Mouse (Mus musculus) adrenal gland, adult (tissue): ENCODE measurements around the gene Cyp11a1.
A peak's percentile ranks its signal among the peaks of the same experiment; 100 is the strongest.

Experiments
- DNase-seq, 2 experiments: peaks; one replicate each; pipeline ENCODE4 v3.0.0; 2022 to 2023; ENCODE audit warnings: low spot score in 1 of 2; ENCODE audit not compliant: inconsistent age in 2 of 2

Cyp11a1 gene

GRCm38 (mm10) chr9:58038500-58039168, 32.4 kb downstream of the Cyp11a1 start:
- DNase-seq = peak; percentile 87 to 93

DNA sequence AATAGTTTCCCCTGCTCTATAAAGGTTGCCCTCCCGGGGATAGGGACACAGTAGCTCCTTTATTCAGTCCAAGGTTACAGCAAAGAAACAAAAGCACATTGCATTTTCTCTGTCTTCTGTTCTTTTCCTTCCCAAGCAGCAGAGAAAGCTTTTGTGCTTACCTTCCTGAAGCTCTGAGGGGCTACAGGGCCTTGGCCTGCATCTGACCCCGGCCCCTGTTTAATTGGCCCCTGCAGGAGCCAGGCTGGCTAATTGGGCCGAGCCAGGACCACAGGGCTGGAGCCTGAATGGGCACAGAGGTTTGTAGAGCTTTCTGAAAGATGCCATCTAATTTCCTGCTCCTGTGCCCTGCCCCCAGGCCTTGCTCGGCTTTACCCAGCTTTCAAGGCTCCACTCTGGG, 34.8 kb downstream of the Cyp11a1 start:
- no peak for DNase-seq

DNA sequence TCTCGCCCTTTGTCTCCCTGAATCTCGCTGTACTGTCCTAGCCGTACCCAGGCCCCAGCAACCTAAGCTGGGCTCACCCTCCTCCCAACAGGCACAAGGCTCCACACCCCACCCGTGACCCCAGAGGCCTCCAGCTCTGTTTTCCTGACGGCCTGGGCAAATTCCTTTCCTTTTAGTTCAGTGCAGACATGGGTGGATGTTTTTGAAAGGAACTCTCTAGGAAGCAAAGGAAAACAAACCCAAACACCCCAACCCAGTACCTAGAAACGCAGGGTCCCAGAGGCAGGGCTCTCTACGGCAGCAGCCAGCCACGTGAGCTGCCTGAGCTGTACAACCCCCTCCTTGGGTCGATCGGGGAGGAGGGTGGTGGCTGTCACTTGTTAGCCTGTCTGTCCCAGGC, 36.2 kb downstream of the Cyp11a1 start:
- DNase-seq = peak in 1 of 2 experiments; percentile 45

DNA sequence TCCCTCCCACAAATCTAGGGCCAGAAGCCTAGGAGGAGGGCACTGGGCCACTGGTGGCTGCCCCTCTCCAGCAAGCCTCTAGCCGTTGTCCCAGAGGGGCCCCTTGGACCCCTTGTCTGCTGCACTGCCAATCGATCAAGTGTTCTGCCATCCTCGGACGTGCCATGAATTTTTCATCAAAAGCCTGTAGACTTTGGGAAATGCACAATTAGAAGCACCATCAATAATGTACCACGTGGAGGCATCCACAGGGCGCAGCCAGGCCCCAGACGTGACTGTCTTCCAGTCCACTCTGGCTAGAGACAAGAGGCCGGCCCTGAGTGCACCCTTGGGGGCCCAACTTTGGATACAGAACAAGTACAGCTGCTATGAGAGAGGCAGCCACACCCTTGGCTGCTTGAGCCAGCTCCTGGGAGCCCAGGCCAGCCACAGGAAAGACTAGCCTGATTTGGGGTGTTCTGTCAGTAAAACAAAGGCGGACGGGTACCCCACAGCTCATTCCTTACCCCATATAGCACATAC, 37.3 kb downstream of the Cyp11a1 start:
- DNase-seq = no peak

GRCm38 (mm10) chr9:58044828-58045227, 38.6 kb downstream of the Cyp11a1 start:
- DNase-seq = peak in 1 of 2 experiments; percentile 22

- peak in 1 of 2 experiments; percentile 24 for DNase-seq
These were observed 39.4 kb downstream of the Cyp11a1 start for GRCm38 (mm10) chr9:58045646-58046045.

DNA sequence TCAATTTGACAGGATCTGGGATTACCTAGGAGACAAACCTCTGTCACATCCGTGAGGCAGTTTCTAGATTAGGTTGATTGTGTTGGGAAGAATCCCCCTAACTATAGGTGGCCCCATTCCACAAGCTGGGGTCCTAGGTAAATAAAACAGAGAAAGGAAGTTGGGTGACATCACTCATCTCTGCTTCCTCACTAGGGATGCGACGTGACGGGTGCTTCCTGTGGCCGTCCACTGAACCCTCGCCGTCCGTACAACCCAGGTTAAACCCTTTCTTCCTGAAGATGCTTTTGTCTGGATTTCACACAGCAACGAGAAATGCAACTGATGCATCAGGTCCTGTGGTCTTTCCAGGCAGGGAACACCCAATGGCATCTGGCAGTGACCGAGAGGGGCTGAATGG, 40.9 kb downstream of the Cyp11a1 start:
- peak; percentile 26 to 60 for DNase-seq

- DNase-seq = no peak
These were observed 42.4 kb downstream of the Cyp11a1 start for GRCm38 (mm10) chr9:58048621-58049020.

GRCm38 (mm10) chr9:58049186-58049585, 43.0 kb downstream of the Cyp11a1 start:
- no peak for DNase-seq

GRCm38 (mm10) chr9:58049861-58050260, 43.6 kb downstream of the Cyp11a1 start:
- DNase-seq = peak in 1 of 2 experiments; percentile 42

- DNase-seq = no peak
These were observed 45.7 kb downstream of the Cyp11a1 start for GRCm38 (mm10) chr9:58051937-58052336.

DNA sequence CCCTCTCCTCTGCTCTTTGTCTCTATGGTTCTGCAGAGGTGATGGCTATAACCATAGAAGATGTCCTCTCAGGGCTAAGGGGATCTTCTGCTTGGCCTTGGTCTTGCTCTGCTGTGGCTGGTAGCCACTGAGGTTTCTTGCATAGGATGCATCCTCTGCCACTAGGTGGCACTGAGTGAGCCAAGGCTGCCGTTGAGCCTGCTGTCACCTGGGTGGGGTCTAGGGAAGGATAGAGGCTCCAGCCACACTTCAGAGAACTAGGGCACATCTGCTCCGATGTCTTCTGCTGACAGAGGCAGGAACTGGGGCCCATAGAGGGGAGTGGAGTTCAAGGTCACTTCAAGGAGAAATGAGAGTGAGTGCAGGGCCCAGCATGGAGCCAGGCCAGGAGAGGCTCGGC, 46.9 kb downstream of the Cyp11a1 start:
- peak; percentile 40 to 76 for DNase-seq

DNA sequence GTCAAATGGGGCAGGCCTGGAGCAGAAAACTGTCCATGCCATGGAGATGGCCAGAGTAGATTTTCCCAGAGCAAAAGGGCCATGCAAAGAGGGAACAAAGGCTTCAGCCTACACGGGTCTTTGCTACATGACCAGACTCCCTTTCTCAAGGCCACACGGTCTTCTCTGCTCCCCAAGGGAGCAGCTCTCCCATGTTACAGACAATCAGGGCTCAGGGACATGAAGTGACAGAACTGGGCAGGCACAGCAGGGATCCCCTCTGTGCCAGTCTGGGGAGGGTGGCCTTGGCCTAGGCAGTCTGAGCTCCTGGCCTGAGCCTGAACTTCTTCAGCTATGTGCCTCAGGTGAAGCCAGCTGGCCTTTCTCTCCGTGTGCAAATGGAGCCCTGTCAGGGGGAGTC, 47.3 kb downstream of the Cyp11a1 start:
- DNase-seq = peak; percentile 45 to 59

DNA sequence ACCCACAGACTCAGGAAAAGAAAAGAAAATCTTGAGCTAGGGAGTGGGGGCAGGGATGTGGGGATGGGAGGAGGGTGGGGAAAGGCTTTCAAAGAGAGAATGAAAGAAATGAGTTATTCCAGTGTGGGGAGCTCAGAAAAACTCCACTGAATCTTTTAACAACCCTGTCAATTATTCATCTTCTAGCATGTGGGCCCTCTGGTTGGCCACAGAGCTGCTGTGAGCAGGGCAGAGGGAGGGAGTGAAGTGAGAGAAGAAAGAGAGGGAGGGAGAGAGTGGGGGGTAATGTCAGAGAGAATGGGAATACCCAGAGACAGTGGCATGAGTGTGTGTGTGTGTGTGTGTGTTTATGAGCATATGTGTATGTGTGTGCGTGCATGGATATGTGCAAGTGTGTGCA, 47.8 kb downstream of the Cyp11a1 start:
- no peak for DNase-seq

DNA sequence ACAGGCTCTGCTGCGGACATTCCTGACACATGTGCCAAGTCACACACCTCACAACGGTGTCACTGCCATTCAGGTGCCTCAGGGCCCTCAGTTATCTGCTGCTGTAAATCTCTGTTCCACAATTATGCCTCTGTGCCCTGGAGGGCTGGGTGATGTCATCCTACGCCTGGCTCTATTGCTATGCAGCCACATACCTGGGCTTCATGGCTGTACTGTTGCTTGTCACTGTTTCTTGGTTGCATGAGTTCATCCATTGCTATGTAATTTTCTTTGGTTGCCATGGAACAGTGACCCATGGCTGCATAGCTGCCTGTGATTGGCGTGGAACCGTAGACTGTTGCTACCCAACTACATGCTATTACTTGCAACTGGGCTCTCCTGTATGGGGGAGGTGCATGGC, 49.5 kb downstream of the Cyp11a1 start:
- DNase-seq = no peak

DNA sequence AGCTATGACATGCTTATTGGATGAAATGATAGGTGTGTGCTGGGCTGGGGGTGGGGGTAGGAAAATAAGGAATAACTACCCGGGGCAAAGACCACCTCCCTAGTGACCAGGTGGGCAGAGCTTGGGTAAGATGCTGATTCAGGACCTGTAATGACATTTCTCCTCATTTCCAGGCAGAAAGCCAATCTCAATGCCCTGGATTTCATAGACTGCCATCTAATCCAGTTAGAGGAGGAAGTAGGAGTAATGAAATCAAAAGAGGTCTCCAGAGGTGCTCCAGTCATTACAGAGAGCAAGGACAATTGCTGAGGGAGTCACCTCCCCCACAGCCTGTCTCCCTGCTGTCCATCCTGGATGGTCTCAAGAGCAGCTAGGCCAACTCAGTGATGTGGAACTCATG, 53.7 kb downstream of the Cyp11a1 start:
- no peak for DNase-seq

GRCm38 (mm10) chr9:58060677-58061667, 54.8 kb downstream of the Cyp11a1 start:
- peak; percentile 44 to 79 for DNase-seq

DNA sequence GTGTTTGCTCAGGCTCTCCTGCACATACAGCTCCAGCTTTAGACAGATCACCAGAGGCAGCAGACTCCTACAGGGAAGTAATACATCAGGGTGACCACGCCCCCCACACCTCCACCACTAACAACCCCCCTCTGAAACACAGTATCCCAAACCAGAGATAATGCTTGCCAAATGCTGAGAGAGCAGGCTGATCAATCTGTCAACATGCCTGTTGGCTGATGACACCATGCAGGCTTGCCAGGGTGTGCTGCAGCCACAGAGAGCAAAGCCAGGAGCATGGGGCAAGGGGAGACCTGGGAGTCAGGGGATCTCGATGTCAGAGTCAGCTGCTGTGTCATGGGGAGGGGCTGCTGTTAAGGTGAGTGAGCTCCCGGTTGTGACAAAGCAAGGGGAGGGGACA, 57.3 kb downstream of the Cyp11a1 start, which contains the start of gene Stra6:
Gene Stra6, plus strand, starts transcription at position 258 of the 400 bp plus-strand sequence.
- DNase-seq = no peak

- DNase-seq = no peak
These were observed 59.3 kb downstream of the Cyp11a1 start for GRCm38 (mm10) chr9:58065532-58065931.

- no peak for DNase-seq
These were observed 59.9 kb downstream of the Cyp11a1 start for GRCm38 (mm10) chr9:58065977-58066730.

DNA sequence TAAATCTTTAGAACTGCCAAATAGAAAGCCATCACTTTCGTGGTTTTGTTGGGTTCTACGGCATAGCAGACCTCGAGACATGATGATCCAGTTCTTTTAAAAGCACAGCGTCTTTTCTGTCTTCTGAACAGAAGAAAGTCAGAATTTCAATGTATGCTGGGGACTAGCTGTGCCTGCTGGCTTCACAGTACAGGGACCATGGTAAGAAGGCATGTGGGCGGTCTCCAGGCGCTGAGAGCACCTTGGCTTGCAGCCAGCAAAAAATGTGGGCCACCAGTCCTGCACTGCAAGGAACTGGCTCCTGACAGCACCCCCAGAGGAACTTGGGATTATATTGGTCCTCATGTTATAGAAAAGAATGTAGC, 60.5 kb downstream of the Cyp11a1 start:
- DNase-seq = no peak
